ENCODE assay signal across 8 mouse cellular contexts in genomic region chr15:86186686-86187085, GRCm38 (mm10). TPM values are rescaled to one million over a fixed set of nuclear protein-coding genes. Genes with fewer than 3 reads are reported as not detected.
DNase-seq lines count a peak whose midpoint lies in the region; TF ChIP-seq lines count a peak whose summit lies in the region.

No protein-coding gene starts in this region.

- no peak for TF ChIP-seq CTCF in layer of hippocampus, adult 2 months (conservative IDR thresholded peaks at IDR 0.05)
- TF ChIP-seq CTCF in bone marrow macrophage, adult 2 months (IDR thresholded peaks at IDR 0.05; ENCODE audit: low read depth, low read length): 0 out of 2 replicates have a peak, but pooled peaks have one; percentile 11

- DNase-seq in cerebellum, adult 9-10 months: peak; percentile 65
- no peak for DNase-seq in cerebellum, adult 11 months
- DNase-seq in layer of hippocampus, adult 2 months (ENCODE audit: low spot score in 2 of 2): no peak
- no peak for DNase-seq in layer of hippocampus, postnatal 14 days (ENCODE audit: low spot score in 2 of 2)
- DNase-seq in kidney, postnatal 25 days: peak; percentile 50 to 85
- DNase-seq in retina, postnatal 1 day: no peak
- DNase-seq in layer of hippocampus, postnatal 25 days (ENCODE audit: extremely low spot score in 1 of 2, low spot score in 1 of 2): no peak

- H3K4me3 ChIP-seq in layer of hippocampus, adult 2 months: peak overlapping the region; percentile 90
- H3K4me3 ChIP-seq in bone marrow macrophage, adult 2 months (ENCODE audit: insufficient read depth, low read length): peak overlapping the region; percentile 74

- peak overlapping the region; percentile 98 for H3K27ac ChIP-seq in layer of hippocampus, adult 2 months
- H3K27ac ChIP-seq in bone marrow macrophage, adult 2 months (ENCODE audit: insufficient read depth, low read depth, low read length): peak overlapping the region; percentile 89

- TF ChIP-seq POLR2A in bone marrow macrophage, adult 2 months (IDR thresholded peaks at IDR 0.05; ENCODE audit: borderline replicate concordance, low read depth, low read length): 0 out of 2 replicates have a peak, but pooled peaks have one; percentile 17

- H3K4me1 ChIP-seq in bone marrow macrophage, adult 2 months (ENCODE audit: control insufficient read depth, insufficient read depth, low read length): peaks cover 54% of the 10 kb centered on the region

RNA-seq across cellular contexts. Expression of gene Cerk, which starts 0.7 kb away (rescaled TPM):
- total RNA-seq in layer of hippocampus, adult 2 months (2021): 10 to 100 TPM; 41.6 to 43.0 TPM
- total RNA-seq in layer of hippocampus, postnatal 14 days (2021): 10 to 100 TPM; 46.7 to 49.1 TPM
- 103 and 111 TPM in 2 replicates for polyA plus RNA-seq in bone marrow macrophage, adult 2 months (2012; ENCODE audit: insufficient read depth, insufficient read length, missing spikeins)
- total RNA-seq in layer of hippocampus, postnatal 25 days (2021): 10 to 100 TPM; 46.3 to 47.4 TPM

RNA-seq across cellular contexts. Expression of gene Tbc1d22a, which starts 27.6 kb away (rescaled TPM):
- 10 to 100 TPM; 33.2 to 34.7 TPM for total RNA-seq in layer of hippocampus, adult 2 months (2021)
- total RNA-seq in layer of hippocampus, postnatal 14 days (2021): 10 to 100 TPM; 29.8 to 30.1 TPM
- 37.2 and 39.8 TPM in 2 replicates for polyA plus RNA-seq in bone marrow macrophage, adult 2 months (2012; ENCODE audit: insufficient read depth, insufficient read length, missing spikeins)
- total RNA-seq in layer of hippocampus, postnatal 25 days (2021): 10 to 100 TPM; 33.5 to 34.5 TPM

Comparison
In these comparisons a context has a peak if more than half of its experiments do, and no peak if none do; other contexts are left out.
1. DNase-seq: peak in cerebellum, adult 9-10 months (single experiment) and kidney, postnatal 25 days (2 of 2); none in cerebellum, adult 11 months (single experiment), layer of hippocampus, adult 2 months (0 of 2), layer of hippocampus, postnatal 14 days (0 of 2), retina, postnatal 1 day (single experiment) and layer of hippocampus, postnatal 25 days (0 of 2).